Mouse (Mus musculus) pancreas, adult 10 weeks (tissue): ENCODE results near the gene Sprr2i. TPM values are rescaled to one million over a fixed set of nuclear protein-coding genes. Genes with fewer than 3 reads are reported as not detected.

Source experiments
- polyA plus RNA-seq: library from polyadenylated mRNA; stranded (reverse); fragments of 350-450 nt; fragmentation: Illumina TruSeq; extraction: RNeasy Lipid Tissue Mini Kit (QIAGEN cat#74804); gene quantifications from one replicate; pipeline ENCODE4 v1.2.3, GENCODE M21; 2015; ENCODE audit warnings: low read depth, low replicate concordance; ENCODE audit not compliant: insufficient read depth

Sprr2i gene
- polyA plus RNA-seq, result not detected

GRCm38 (mm10) chr3:92407691-92408090, at the start of gene Sprr2i:
Sprr2i (plus strand) TSS chr3:92407991.

GRCm38 (mm10) chr3:92364887-92365286, 42.9 kb upstream of the Sprr2i start, which contains the start of gene Sprr2f:
Sprr2f (plus strand) TSS chr3:92365187.

GRCm38 (mm10) chr3:92385385-92385784, 22.4 kb upstream of the Sprr2i start, which contains the start of gene Sprr2h:
Sprr2h (plus strand) TSS chr3:92385685.

GRCm38 (mm10) chr3:92417782-92418181, 10.0 kb downstream of the Sprr2i start, which contains the start of gene Sprr2j-ps:
Sprr2j-ps (plus strand) TSS chr3:92418082.

GRCm38 (mm10) chr3:92429323-92429722, 21.5 kb downstream of the Sprr2i start, which contains the start of gene Gm9774:
Gm9774 (minus strand) TSS chr3:92429423.

GRCm38 (mm10) chr3:92432282-92432681, 24.5 kb downstream of the Sprr2i start, which contains the start of gene Sprr2k:
Sprr2k (plus strand) TSS chr3:92432582.

GRCm38 (mm10) chr3:92438689-92439088, 30.9 kb downstream of the Sprr2i start, which contains the start of gene Sprr1b:
Sprr1b (minus strand) TSS chr3:92438789.

GRCm38 (mm10) chr3:92458620-92459019, 50.8 kb downstream of the Sprr2i start, which contains the start of gene Sprr3:
Sprr3 (minus strand) TSS chr3:92458720.

Other genes with a start within 250 kb of the Sprr2i start
- not detected for gene Sprr2a1, start 192.2 kb upstream of the Sprr2i start, polyA plus RNA-seq
- gene Sprr2a2, start 192.1 kb upstream of the Sprr2i start, polyA plus RNA-seq, result not detected
- not detected for gene Sprr2a3, start 122.6 kb upstream of the Sprr2i start, polyA plus RNA-seq
- gene Sprr2b, start 91.4 kb upstream of the Sprr2i start, polyA plus RNA-seq, result not detected
- gene Sprr2d, start 68.9 kb upstream of the Sprr2i start, polyA plus RNA-seq, result not detected
- gene Sprr2e, start 55.8 kb upstream of the Sprr2i start, polyA plus RNA-seq, result not detected
- not detected for gene Sprr2f, start 42.8 kb upstream of the Sprr2i start, polyA plus RNA-seq
- not detected for gene Sprr2h, start 22.3 kb upstream of the Sprr2i start, polyA plus RNA-seq
- not detected for gene Sprr2j-ps, start 10.1 kb downstream of the Sprr2i start, polyA plus RNA-seq
- not detected for gene Gm9774, start 21.4 kb downstream of the Sprr2i start, polyA plus RNA-seq
- not detected for gene Sprr2k, start 24.6 kb downstream of the Sprr2i start, polyA plus RNA-seq
- not detected for gene Sprr1b, start 30.8 kb downstream of the Sprr2i start, polyA plus RNA-seq
- not detected for gene Sprr3, start 50.7 kb downstream of the Sprr2i start, polyA plus RNA-seq
- gene Sprr1a, start 77.9 kb downstream of the Sprr2i start, polyA plus RNA-seq, result not detected
- not detected for gene Sprr4, start 92.5 kb downstream of the Sprr2i start, polyA plus RNA-seq
- not detected for gene 2310046K23Rik, start 126.5 kb downstream of the Sprr2i start, polyA plus RNA-seq
- not detected for gene Ivl, start 165.7 kb downstream of the Sprr2i start, polyA plus RNA-seq
- not detected for gene Smcp, start 181.0 kb downstream of the Sprr2i start, polyA plus RNA-seq
- gene 2210017I01Rik, start 199.5 kb downstream of the Sprr2i start, polyA plus RNA-seq, result not detected
- gene Lce6a, start 213.7 kb downstream of the Sprr2i start, polyA plus RNA-seq, result not detected
- not detected for gene Lce1a1, start 240.3 kb downstream of the Sprr2i start, polyA plus RNA-seq
- gene Lce1b, start 248.9 kb downstream of the Sprr2i start, polyA plus RNA-seq, result not detected